Mouse (Mus musculus): ENCODE results near the gene Robo2.

DNA sequence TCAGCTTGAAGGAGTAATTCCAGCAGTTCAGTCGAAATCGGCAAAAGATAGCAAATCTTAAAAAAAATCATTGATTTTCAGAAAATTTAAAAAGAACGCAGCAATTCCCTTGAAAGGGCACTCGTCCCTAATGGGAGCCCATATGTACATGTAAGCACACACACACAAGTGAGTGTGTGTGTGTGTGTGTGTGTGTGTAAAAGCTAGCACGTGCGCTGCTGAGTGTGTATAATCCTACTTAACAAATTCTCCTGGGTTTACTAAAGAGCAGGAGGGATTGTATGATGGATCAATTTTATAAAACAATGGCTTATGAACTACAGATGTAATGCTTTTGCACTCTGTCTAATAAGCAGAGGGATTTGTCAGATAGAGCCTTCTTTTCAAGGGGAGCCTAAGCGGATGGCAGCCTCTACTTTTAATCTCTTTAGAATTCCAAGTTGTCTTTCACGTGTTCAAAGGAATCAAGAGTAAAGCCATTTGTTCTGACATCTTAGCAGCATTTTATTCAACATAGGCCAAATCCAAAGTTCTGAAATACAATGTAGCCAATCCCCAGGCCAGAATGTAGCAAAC, 218.6 kb downstream of the Robo2 start:
- TF ChIP-seq MAZ (IDR thresholded peaks at IDR 0.05; ENCODE audit: low read depth, low read length) (no peak), CTCF (IDR thresholded peaks at IDR 0.05 in 2 of 3, conservative IDR thresholded peaks at IDR 0.05 in 1 of 3; ENCODE audit: control insufficient read depth in 1 of 3, insufficient read depth in 1 of 3, low read depth in 2 of 3, low read length in 3 of 3, poor library complexity in 1 of 3, severe bottlenecking in 1 of 3) (no peak), GATA1 (IDR thresholded peaks at IDR 0.05; ENCODE audit: low read depth, low read length) (no peak), POLR2AphosphoS2 (IDR thresholded peaks at IDR 0.05; ENCODE audit: low read length) (no peak), EP300 (IDR thresholded peaks at IDR 0.05; ENCODE audit: low read depth in 1 of 2, low read length in 2 of 2) (no peak), JUND (IDR thresholded peaks at IDR 0.05; ENCODE audit: low read depth, low read length) (no peak), ZMIZ1 (IDR thresholded peaks at IDR 0.05; ENCODE audit: low read depth, low read length) (no peak), TCF12 (IDR thresholded peaks at IDR 0.05; ENCODE audit: low read depth, low read length) (no peak), NELFE (IDR thresholded peaks at IDR 0.05; ENCODE audit: low read depth, low read length) (no peak), POLR2A (IDR thresholded peaks at IDR 0.05; ENCODE audit: control insufficient read depth in 1 of 2, insufficient read depth in 1 of 2, low read depth in 1 of 2, low read length in 2 of 2, poor library complexity in 1 of 2) (no peak)

Data from MEL (cell line).